Mouse (Mus musculus): ENCODE results near the gene Trmt2a. TPM values are rescaled to one million over a fixed set of nuclear protein-coding genes. Genes with fewer than 3 reads are reported as not detected.

Trmt2a gene
- total RNA-seq (2014; rRNA removed; ENCODE audit: low replicate concordance) (27.2 and 30.6 TPM in 2 replicates), polyA plus RNA-seq (2015; fragmentation: Nextera tagmentation; extraction: Ambion mirVana) (31.6 and 33.9 TPM in 2 replicates)

DNA sequence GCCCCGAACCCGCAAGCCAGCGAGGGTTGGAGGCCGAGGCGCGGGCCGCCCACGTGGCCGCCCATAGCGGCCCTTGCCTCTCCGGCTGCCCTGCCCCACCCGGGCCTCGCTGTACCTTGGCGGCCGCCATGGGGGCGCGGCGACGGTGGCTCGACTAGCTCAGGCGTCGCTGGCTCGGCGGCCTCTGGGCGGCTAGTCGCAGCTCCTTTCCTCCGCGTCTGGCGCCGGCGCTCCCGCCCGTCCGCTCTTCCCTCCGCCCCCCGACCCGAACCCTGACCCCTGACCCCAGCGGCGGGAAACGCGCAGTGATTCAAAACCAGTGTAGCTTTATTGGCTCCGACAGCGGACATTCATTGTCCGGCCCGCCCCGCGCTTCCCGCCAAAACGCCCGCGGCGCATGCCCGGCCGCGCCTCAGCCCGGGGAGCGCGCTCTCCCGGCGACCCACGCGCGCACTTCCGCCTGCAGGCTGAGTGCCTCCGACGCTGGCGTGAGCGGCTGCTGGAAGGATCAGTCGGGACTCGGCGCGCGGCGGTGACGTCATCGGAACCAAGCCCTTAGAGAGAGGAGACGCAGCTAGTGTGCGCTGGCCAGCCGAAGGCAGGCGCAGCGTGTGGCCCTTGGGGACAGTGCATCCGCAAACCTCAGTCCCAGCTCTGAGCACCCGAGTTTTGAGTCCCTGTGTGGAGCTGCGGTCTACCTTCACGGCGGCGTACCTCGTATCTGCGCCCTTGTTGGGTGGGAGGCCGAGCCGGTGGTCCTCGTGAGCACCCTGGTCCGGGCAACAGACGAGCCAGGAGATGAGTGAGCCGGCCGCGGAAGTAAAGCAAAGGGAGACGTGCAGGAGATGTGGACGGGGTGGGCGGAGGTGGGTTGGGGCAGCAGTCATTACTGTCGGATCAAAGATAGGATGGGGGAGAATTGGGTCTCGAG, at the start of gene Trmt2a, which contains the start of gene Ranbp1:
Trmt2a (plus strand) TSS at position 247 of the 931 bp plus-strand sequence.
Ranbp1 (minus strand) TSS at position 300 of the 931 bp plus-strand sequence.
- H3K9me3 ChIP-seq (replicated peaks; ENCODE audit: control insufficient read depth, low read length): no peaks in the 10 kb centered on the region
- DNase-seq (ENCODE audit: low spot score) (peak; percentile 97), ATAC-seq (ENCODE audit: insufficient read depth, low read depth) (peak; percentile 94)
- under 1% methylated on average over 95 of the region's 102 CpGs for WGBS
- peak within 1 kb of the TSS; percentile 88 for H3K4me2 ChIP-seq (ENCODE audit: low read depth, low read length)
- H3K4me3 ChIP-seq (ENCODE audit: low read depth, low read length): peak within 1 kb of the TSS; percentile 88
- TF ChIP-seq EP300 (IDR thresholded peaks at IDR 0.05; ENCODE audit: low read depth) (peak; percentile 94; the same call in 1 of the 2 replicates), CTCF (IDR thresholded peaks at IDR 0.05; ENCODE audit: low read depth) (no peak)
- peaks cover 20% of the 10 kb centered on the region for H3K4me1 ChIP-seq (ENCODE audit: control insufficient read depth, insufficient read depth)
- peaks cover 62% of the 10 kb centered on the region for H3K36me3 ChIP-seq (replicated peaks; ENCODE audit: control insufficient read depth, insufficient read depth, low read length)
- peak within 1 kb of the TSS; percentile 90 for H3K27ac ChIP-seq (ENCODE audit: low read depth)
- H3K9ac ChIP-seq (replicated peaks; ENCODE audit: low read depth, low read length): peak within 1 kb of the TSS; percentile 81
- no peaks in the 10 kb centered on the region for H3K27me3 ChIP-seq (ENCODE audit: control insufficient read depth, insufficient read depth, low read length)

DNA sequence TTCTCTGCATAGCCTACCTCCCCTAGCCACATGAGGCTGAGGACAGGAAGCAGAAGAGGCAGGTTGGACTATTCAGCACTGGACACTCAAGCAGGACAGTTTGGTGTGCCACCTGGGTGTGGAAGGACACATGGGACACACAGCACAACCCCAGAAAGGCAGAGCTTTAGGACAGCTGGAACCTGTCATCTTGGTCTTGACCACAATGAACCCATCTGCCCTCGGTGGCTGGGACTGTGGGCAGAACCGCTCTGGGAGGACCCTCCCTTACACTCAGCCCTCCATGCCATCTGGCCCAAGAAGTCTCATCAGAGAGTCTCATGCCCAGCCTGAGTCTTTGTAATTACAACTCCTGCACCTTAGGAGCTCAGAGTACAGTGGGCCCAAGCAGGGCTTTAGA, 48.4 kb upstream of the Trmt2a start:
- Histone ChIP-seq H3K4me3 (ENCODE audit: low read depth, low read length) (no peak overlapping the region), H3K9ac (replicated peaks; ENCODE audit: low read depth, low read length) (no peak overlapping the region), H3K27me3 (ENCODE audit: control insufficient read depth, insufficient read depth, low read length) (no peaks in the 10 kb centered on the region), H3K27ac (ENCODE audit: low read depth) (no peak overlapping the region), H3K4me1 (ENCODE audit: control insufficient read depth, insufficient read depth) (no peaks in the 10 kb centered on the region), H3K9me3 (replicated peaks; ENCODE audit: control insufficient read depth, low read length) (no peaks in the 10 kb centered on the region), H3K4me2 (ENCODE audit: low read depth, low read length) (no peak overlapping the region), H3K36me3 (replicated peaks; ENCODE audit: control insufficient read depth, insufficient read depth, low read length) (no peaks in the 10 kb centered on the region)
- TF ChIP-seq CTCF (IDR thresholded peaks at IDR 0.05; ENCODE audit: low read depth) (no peak), EP300 (IDR thresholded peaks at IDR 0.05; ENCODE audit: low read depth) (no peak)
- ATAC-seq (ENCODE audit: insufficient read depth, low read depth) (no peak), DNase-seq (ENCODE audit: low spot score) (no peak)
- WGBS: 78% methylated on average over 2 of the region's 2 CpGs

DNA sequence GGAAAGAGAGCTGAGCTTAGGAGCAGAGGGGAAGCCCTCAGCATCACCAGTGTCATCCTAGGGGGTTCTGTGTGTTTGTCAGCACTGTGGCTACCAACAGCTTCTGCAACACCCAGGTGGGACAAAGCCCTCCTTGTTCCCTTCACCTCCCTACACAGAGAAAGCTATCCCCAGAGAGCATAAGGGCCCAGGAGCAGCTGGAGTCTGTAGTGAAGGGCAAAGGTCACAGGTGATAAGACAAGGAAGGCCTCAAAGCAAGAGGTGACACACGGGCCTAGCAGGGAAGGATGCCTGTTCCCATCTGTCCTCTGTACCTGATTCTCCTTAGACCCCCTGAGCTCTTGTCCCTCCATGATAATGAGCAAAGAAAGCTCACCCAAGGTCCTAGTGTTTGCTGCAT, 46.9 kb upstream of the Trmt2a start:
- no peak overlapping the region for H3K4me3 ChIP-seq (ENCODE audit: low read depth, low read length)
- DNase-seq (ENCODE audit: low spot score) (no peak), ATAC-seq (ENCODE audit: insufficient read depth, low read depth) (no peak)
- H3K36me3 ChIP-seq (replicated peaks; ENCODE audit: control insufficient read depth, insufficient read depth, low read length): no peaks in the 10 kb centered on the region
- H3K4me2 ChIP-seq (ENCODE audit: low read depth, low read length): no peak overlapping the region
- no peaks in the 10 kb centered on the region for H3K27me3 ChIP-seq (ENCODE audit: control insufficient read depth, insufficient read depth, low read length)
- no peak overlapping the region for H3K9ac ChIP-seq (replicated peaks; ENCODE audit: low read depth, low read length)
- H3K27ac ChIP-seq (ENCODE audit: low read depth): no peak overlapping the region
- no peaks in the 10 kb centered on the region for H3K4me1 ChIP-seq (ENCODE audit: control insufficient read depth, insufficient read depth)
- no peak for TF ChIP-seq CTCF (IDR thresholded peaks at IDR 0.05; ENCODE audit: low read depth)
- no peak for TF ChIP-seq EP300 (IDR thresholded peaks at IDR 0.05; ENCODE audit: low read depth)
- H3K9me3 ChIP-seq (replicated peaks; ENCODE audit: control insufficient read depth, low read length): no peaks in the 10 kb centered on the region
- WGBS: 36% methylated on average over 1 of the region's 1 CpGs

DNA sequence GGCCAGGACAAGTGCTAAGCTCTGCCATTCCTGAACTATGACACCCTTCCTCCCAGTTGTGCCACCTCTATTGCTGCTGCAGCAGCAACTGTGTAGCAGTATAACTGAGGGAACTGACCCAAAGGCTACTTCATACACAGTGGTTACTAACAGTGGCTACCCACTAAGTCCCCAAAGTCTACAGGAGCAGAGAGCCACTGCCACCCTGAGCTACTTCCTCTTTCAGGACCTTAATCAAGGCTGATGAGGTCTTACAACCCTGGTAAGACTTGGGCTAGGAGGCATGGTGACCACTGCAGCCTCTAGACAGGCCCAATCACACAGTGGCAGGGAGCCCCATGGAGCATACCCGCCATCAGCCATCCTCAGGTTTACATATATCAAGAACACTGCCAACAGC, 46.4 kb upstream of the Trmt2a start:
- WGBS: 100% methylated on average over 1 of the region's 1 CpGs
- no peaks in the 10 kb centered on the region for H3K4me1 ChIP-seq (ENCODE audit: control insufficient read depth, insufficient read depth)
- ATAC-seq (ENCODE audit: insufficient read depth, low read depth): no peak

DNA sequence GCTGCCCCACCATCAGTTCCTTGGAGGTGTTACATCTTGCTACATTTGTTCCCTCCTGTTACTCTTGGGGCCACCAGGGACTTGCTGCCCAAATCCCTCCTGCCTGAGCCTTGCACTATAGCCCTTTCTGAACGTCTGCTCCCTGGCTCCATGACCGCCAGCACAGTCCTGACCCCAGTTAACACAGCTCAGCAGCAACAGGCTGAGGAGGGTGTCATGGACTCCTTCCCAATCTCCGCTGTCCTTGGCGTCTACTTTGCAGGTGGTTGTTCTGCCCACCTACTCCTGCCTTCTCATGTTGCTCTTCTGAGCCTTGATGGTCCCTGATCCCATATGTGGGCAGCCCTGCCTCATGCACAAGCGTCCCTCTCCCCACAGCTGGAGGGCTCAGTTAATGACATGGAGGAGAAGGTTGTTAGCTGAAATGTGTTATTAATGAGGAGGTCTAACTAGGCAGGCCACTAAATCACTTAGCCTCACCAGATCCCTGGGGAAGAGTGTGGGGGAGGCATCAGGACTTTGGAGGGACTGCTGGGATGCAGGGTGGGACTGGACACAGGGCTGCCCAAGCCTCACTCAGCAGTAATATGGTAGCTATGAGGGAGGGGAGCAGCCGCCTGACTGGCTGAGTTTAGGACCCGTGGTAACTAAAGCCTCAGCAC, 44.9 kb upstream of the Trmt2a start:
- WGBS: 67% methylated on average over 7 of the region's 7 CpGs
- ATAC-seq (ENCODE audit: insufficient read depth, low read depth) (no peak), DNase-seq (ENCODE audit: low spot score) (no peak)
- no peak overlapping the region for H3K4me2 ChIP-seq (ENCODE audit: low read depth, low read length)
- no peaks in the 10 kb centered on the region for H3K36me3 ChIP-seq (replicated peaks; ENCODE audit: control insufficient read depth, insufficient read depth, low read length)
- H3K4me3 ChIP-seq (ENCODE audit: low read depth, low read length): no peak overlapping the region
- no peak for TF ChIP-seq EP300 (IDR thresholded peaks at IDR 0.05; ENCODE audit: low read depth)
- TF ChIP-seq CTCF (IDR thresholded peaks at IDR 0.05; ENCODE audit: low read depth): no peak
- H3K9ac ChIP-seq (replicated peaks; ENCODE audit: low read depth, low read length): no peak overlapping the region
- no peaks in the 10 kb centered on the region for H3K27me3 ChIP-seq (ENCODE audit: control insufficient read depth, insufficient read depth, low read length)
- no peak overlapping the region for H3K27ac ChIP-seq (ENCODE audit: low read depth)
- H3K9me3 ChIP-seq (replicated peaks; ENCODE audit: control insufficient read depth, low read length): no peaks in the 10 kb centered on the region
- H3K4me1 ChIP-seq (ENCODE audit: control insufficient read depth, insufficient read depth): no peaks in the 10 kb centered on the region

More for the DNA sequence above, 46.4 kb upstream of the Trmt2a start:
- Histone ChIP-seq H3K27ac (ENCODE audit: low read depth) (no peak overlapping the region), H3K9ac (replicated peaks; ENCODE audit: low read depth, low read length) (no peak overlapping the region), H3K4me3 (ENCODE audit: low read depth, low read length) (no peak overlapping the region), H3K4me2 (ENCODE audit: low read depth, low read length) (no peak overlapping the region), H3K9me3 (replicated peaks; ENCODE audit: control insufficient read depth, low read length) (no peaks in the 10 kb centered on the region), H3K36me3 (replicated peaks; ENCODE audit: control insufficient read depth, insufficient read depth, low read length) (no peaks in the 10 kb centered on the region), H3K27me3 (ENCODE audit: control insufficient read depth, insufficient read depth, low read length) (no peaks in the 10 kb centered on the region)
- TF ChIP-seq CTCF (IDR thresholded peaks at IDR 0.05; ENCODE audit: low read depth): no peak
- TF ChIP-seq EP300 (IDR thresholded peaks at IDR 0.05; ENCODE audit: low read depth): no peak
- no peak for DNase-seq (ENCODE audit: low spot score)
